Mouse (Mus musculus) cerebral cortex, adult 2 months (tissue): ENCODE data around the gene Trpv3.

Experiments used
- WGBS: fragments of 180-500 bp; shearing (Covaris S2); methylation state at CpG from one replicate; pipeline ENCODE4 v1.1.7; 2018; 5-methylcytosine and 5-hydroxymethylcytosine counted together

Trpv3 gene

GRCm38 (mm10) chr11:73267267-73267666, at the start of gene Trpv3:
TSS of gene Trpv3 (plus strand) at chr11:73267388.
- WGBS: 82% methylated on average over 7 of the region's 7 CpGs

GRCm38 (mm10) chr11:73219671-73220070, 47.5 kb upstream of the Trpv3 start:
- 76% methylated on average over 2 of the region's 2 CpGs for WGBS

- 70% methylated on average over 1 of the region's 1 CpGs for WGBS
Observed at GRCm38 (mm10) chr11:73220651-73221050, 46.5 kb upstream of the Trpv3 start.

GRCm38 (mm10) chr11:73222846-73223245, 44.3 kb upstream of the Trpv3 start:
- WGBS: 57% methylated on average over 5 of the region's 5 CpGs

- WGBS: 69% methylated on average over 2 of the region's 2 CpGs
Observed at GRCm38 (mm10) chr11:73223966-73224365, 43.2 kb upstream of the Trpv3 start.

- WGBS: 91% methylated on average over 6 of the region's 6 CpGs
Observed at GRCm38 (mm10) chr11:73225856-73226255, 41.3 kb upstream of the Trpv3 start.

GRCm38 (mm10) chr11:73228881-73229280, 38.3 kb upstream of the Trpv3 start:
- WGBS: 80% methylated on average over 5 of the region's 5 CpGs

- WGBS: 80% methylated on average over 5 of the region's 5 CpGs
Observed at GRCm38 (mm10) chr11:73230081-73230480, 37.1 kb upstream of the Trpv3 start.

- WGBS: 39% methylated on average over 2 of the region's 2 CpGs
Observed at GRCm38 (mm10) chr11:73232513-73232912, 34.7 kb upstream of the Trpv3 start.

- 85% methylated on average over 5 of the region's 5 CpGs for WGBS
Observed at GRCm38 (mm10) chr11:73233992-73234391, 33.2 kb upstream of the Trpv3 start, which contains the start of gene Trpv1. TSS of gene Trpv1 (plus strand) at chr11:73234292.

GRCm38 (mm10) chr11:73235990-73236701, 31.0 kb upstream of the Trpv3 start:
- 41% methylated on average over 5 of the region's 5 CpGs for WGBS

- 83% methylated on average over 3 of the region's 3 CpGs for WGBS
Observed at GRCm38 (mm10) chr11:73236731-73237130, 30.5 kb upstream of the Trpv3 start.

GRCm38 (mm10) chr11:73242199-73242598, 25.0 kb upstream of the Trpv3 start:
- 87% methylated on average over 6 of the region's 6 CpGs for WGBS

GRCm38 (mm10) chr11:73242777-73243176, 24.4 kb upstream of the Trpv3 start:
- 91% methylated on average over 4 of the region's 4 CpGs for WGBS

- WGBS: 86% methylated on average over 4 of the region's 4 CpGs
Observed at GRCm38 (mm10) chr11:73257362-73257945, 9.7 kb upstream of the Trpv3 start.

- WGBS: 66% methylated on average over 3 of the region's 3 CpGs
Observed at GRCm38 (mm10) chr11:73260457-73260856, 6.7 kb upstream of the Trpv3 start.

- 93% methylated on average over 1 of the region's 1 CpGs for WGBS
Observed at GRCm38 (mm10) chr11:73261385-73261784, 5.8 kb upstream of the Trpv3 start.

GRCm38 (mm10) chr11:73274821-73275220, 7.6 kb downstream of the Trpv3 start:
- WGBS: 54% methylated on average over 2 of the region's 2 CpGs

GRCm38 (mm10) chr11:73280710-73281109, 13.5 kb downstream of the Trpv3 start:
- WGBS: 59% methylated on average over 5 of the region's 5 CpGs

- WGBS: 1% methylated on average over 16 of the region's 16 CpGs
Observed at GRCm38 (mm10) chr11:73281528-73282027, 14.4 kb downstream of the Trpv3 start.

- 73% methylated on average over 9 of the region's 9 CpGs for WGBS
Observed at GRCm38 (mm10) chr11:73283369-73283768, 16.2 kb downstream of the Trpv3 start.

GRCm38 (mm10) chr11:73283926-73284325, 16.7 kb downstream of the Trpv3 start:
- 52% methylated on average over 1 of the region's 1 CpGs for WGBS

GRCm38 (mm10) chr11:73289621-73290020, 22.4 kb downstream of the Trpv3 start:
- 67% methylated on average over 1 of the region's 1 CpGs for WGBS
